Mouse (Mus musculus): Measurements from ENCODE around the gene Hoxb4. TPM values are rescaled to one million over a fixed set of nuclear protein-coding genes. Genes with fewer than 3 reads are reported as not detected.

The Hoxb4 gene
- total RNA-seq, 2 experiments from 2014 or later, result 19.8 to 22.0 TPM

Small RNA genes within 50 kb of the gene (microRNA-seq; reads per million reads assigned to microRNA genes)
- 60,500 reads per million, percentile 99 among the genes with 10 or more reads in this experiment for gene Mir10a

Other genes with a start within 250 kb of the Hoxb4 start
- 100 to 1,000 TPM; 332 to 356 TPM for gene Atp5g1, start 242.6 kb upstream of the Hoxb4 start, total RNA-seq (2021)
- gene Calcoco2, start 206.3 kb upstream of the Hoxb4 start, total RNA-seq (2021), result not detected
- not detected for gene Ttll6, start 184.5 kb upstream of the Hoxb4 start, total RNA-seq (2021)
- not detected for gene Hoxb13, start 124.0 kb upstream of the Hoxb4 start, total RNA-seq (2021)
- gene Hoxb9, start 46.8 kb upstream of the Hoxb4 start, total RNA-seq (2021), result 10 to 100 TPM; 86.0 to 93.6 TPM
- gene Hoxb8, start 36.4 kb upstream of the Hoxb4 start, total RNA-seq (2021), result 10 to 100 TPM; 58.4 to 61.2 TPM
- gene Hoxb7, start 31.6 kb upstream of the Hoxb4 start, total RNA-seq (2021), result 10 to 100 TPM; 39.4 to 49.8 TPM
- 10 to 100 TPM; 43.6 to 47.9 TPM for gene Hoxb6, start 25.8 kb upstream of the Hoxb4 start, total RNA-seq (2021)
- gene Hoxb5, start 14.9 kb upstream of the Hoxb4 start, total RNA-seq (2021), result 10 to 100 TPM; 26.5 to 27.8 TPM
- 10 to 100 TPM; 40.5 to 44.5 TPM for gene Hoxb3, start 5.1 kb downstream of the Hoxb4 start, total RNA-seq (2021)
- 10 to 100 TPM; 21.0 to 26.0 TPM for gene Hoxb2, start 32.3 kb downstream of the Hoxb4 start, total RNA-seq (2021)
- not detected for gene Hoxb1, start 47.5 kb downstream of the Hoxb4 start, total RNA-seq (2021)
- 1 to 10 TPM; 6.1 to 7.6 TPM for gene Skap1, start 146.3 kb downstream of the Hoxb4 start, total RNA-seq (2021)

Data from adrenal gland, postnatal 4 days (tissue).